Mouse (Mus musculus) heart, embryonic 10.5 days (tissue): Measurements from ENCODE around the gene S100a4. TPM values are rescaled to one million over a fixed set of nuclear protein-coding genes. Genes with fewer than 3 reads are reported as not detected.

Experiments
- DNase-seq: peaks from one replicate; pipeline ENCODE4 v3.0.0-alpha.2; 2017; ENCODE audit warnings: low spot score
- H3K27ac ChIP-seq: fragments of 300-500 bp; sonication (generic); 2 replicates; pipeline ENCODE4 v1.5.1; 2016; ENCODE audit warnings: mild to moderate bottlenecking
- H3K27me3 ChIP-seq: fragments of 300-500 bp; sonication (generic); 2 replicates; pipeline ENCODE4 v1.6.1; 2016; ENCODE audit warnings: mild to moderate bottlenecking; ENCODE audit not compliant: poor library complexity, insufficient read depth, severe bottlenecking
- H3K36me3 ChIP-seq: fragments of 300-500 bp; sonication (generic); 2 replicates; pipeline ENCODE4 v1.6.1; 2016; ENCODE audit warnings: mild to moderate bottlenecking, moderate library complexity
- H3K4me1 ChIP-seq: fragments of 300-500 bp; sonication (generic); 2 replicates; pipeline ENCODE4 v1.6.1; 2016; ENCODE audit warnings: mild to moderate bottlenecking
- H3K4me3 ChIP-seq: fragments of 300-500 bp; sonication (generic); 2 replicates; pipeline ENCODE4 v1.5.1; 2016; ENCODE audit warnings: mild to moderate bottlenecking, moderate library complexity
- H3K9me3 ChIP-seq: fragments of 300-500 bp; sonication (generic); 2 replicates; pipeline ENCODE4 v1.6.1; 2016; ENCODE audit warnings: mild to moderate bottlenecking, moderate library complexity
- WGBS: fragments of 180-500 bp; shearing (Covaris S2); methylation state at CpG from one replicate; pipeline ENCODE4 v1.1.7; 2016; 5-methylcytosine and 5-hydroxymethylcytosine counted together
- polyA plus RNA-seq: library from polyadenylated mRNA; unstranded; fragments of >200 nt; fragmentation: Nextera tagmentation; extraction: Ambion mirVana; gene quantifications from 2 replicates; pipeline ENCODE4 v1.2.1, GENCODE M21; 2016

The S100a4 gene
- 0.30 and 0.43 TPM in 2 replicates for polyA plus RNA-seq

GRCm38 (mm10) chr3:90603623-90604022, at the start of gene S100a4:
Gene S100a4 (plus strand): TSS chr3:90603771.
- H3K27ac ChIP-seq, result 0 out of 2 replicates have a peak within 1 kb of the TSS, but pooled peaks have one; percentile 13

GRCm38 (mm10) chr3:90555954-90556353, 47.6 kb upstream of the S100a4 start:
- H3K27me3 ChIP-seq, result no peaks in the 10 kb centered on the region
- DNase-seq, result peak; percentile 31
- no peaks in the 10 kb centered on the region for H3K9me3 ChIP-seq
- H3K4me3 ChIP-seq, result no peak overlapping the region
- no peaks in the 10 kb centered on the region for H3K36me3 ChIP-seq
- no peak overlapping the region for H3K27ac ChIP-seq
- H3K4me1 ChIP-seq, result no peaks in the 10 kb centered on the region
- 64% methylated on average over 5 of the region's 5 CpGs for WGBS

More at GRCm38 (mm10) chr3:90603623-90604022, at the start of gene S100a4:
- H3K4me1 ChIP-seq, result 0 out of 2 replicates have a peak, but pooled peaks cover 15% of the 10 kb centered on the region
- WGBS, result 47% methylated on average over 3 of the region's 3 CpGs
- H3K27me3 ChIP-seq, result no peaks in the 10 kb centered on the region
- H3K4me3 ChIP-seq, result no peak within 1 kb of the TSS
- no peaks in the 10 kb centered on the region for H3K36me3 ChIP-seq
- no peak for DNase-seq
- no peaks in the 10 kb centered on the region for H3K9me3 ChIP-seq

GRCm38 (mm10) chr3:90560008-90560628, 43.5 kb upstream of the S100a4 start, which contains the start of gene S100a3:
Gene S100a3 (plus strand): TSS chr3:90560578.
- no peak for DNase-seq
- no peaks in the 10 kb centered on the region for H3K27me3 ChIP-seq
- 79% methylated on average over 6 of the region's 6 CpGs for WGBS
- no peaks in the 10 kb centered on the region for H3K36me3 ChIP-seq
- no peak within 1 kb of the TSS for H3K27ac ChIP-seq
- no peaks in the 10 kb centered on the region for H3K9me3 ChIP-seq
- no peaks in the 10 kb centered on the region for H3K4me1 ChIP-seq
- no peak within 1 kb of the TSS for H3K4me3 ChIP-seq

- 73% methylated on average over 5 of the region's 5 CpGs for WGBS
- DNase-seq, result no peak
- H3K9me3 ChIP-seq, result no peaks in the 10 kb centered on the region
Measured at GRCm38 (mm10) chr3:90574691-90575090, 28.9 kb upstream of the S100a4 start.

GRCm38 (mm10) chr3:90575320-90575719, 28.3 kb upstream of the S100a4 start:
- no peak for DNase-seq
- Histone ChIP-seq H3K4me3 (no peak overlapping the region), H3K4me1 (no peaks in the 10 kb centered on the region; the same call in 1 of the 2 replicates), H3K27me3 (no peaks in the 10 kb centered on the region), H3K27ac (no peak overlapping the region), H3K36me3 (no peaks in the 10 kb centered on the region), H3K9me3 (no peaks in the 10 kb centered on the region)
- WGBS, result 82% methylated on average over 3 of the region's 3 CpGs

More at GRCm38 (mm10) chr3:90574691-90575090, 28.9 kb upstream of the S100a4 start:
- no peaks in the 10 kb centered on the region for H3K27me3 ChIP-seq
- H3K36me3 ChIP-seq, result no peaks in the 10 kb centered on the region
- H3K4me1 ChIP-seq, result no peaks in the 10 kb centered on the region; the same call in 1 of the 2 replicates
- H3K4me3 ChIP-seq, result no peak overlapping the region
- H3K27ac ChIP-seq, result no peak overlapping the region

GRCm38 (mm10) chr3:90576351-90577001, 27.1 kb upstream of the S100a4 start:
- Histone ChIP-seq H3K27me3 (no peaks in the 10 kb centered on the region), H3K27ac (no peak overlapping the region), H3K4me1 (no peaks in the 10 kb centered on the region; the same call in 1 of the 2 replicates), H3K4me3 (no peak overlapping the region), H3K9me3 (no peaks in the 10 kb centered on the region), H3K36me3 (no peaks in the 10 kb centered on the region)
- 73% methylated on average over 10 of the region's 10 CpGs for WGBS
- DNase-seq, result no peak

- Histone ChIP-seq H3K9me3 (no peaks in the 10 kb centered on the region), H3K36me3 (no peaks in the 10 kb centered on the region), H3K4me1 (peaks cover 10% of the 10 kb centered on the region), H3K27me3 (no peaks in the 10 kb centered on the region), H3K27ac (no peak overlapping the region), H3K4me3 (no peak overlapping the region)
- no peak for DNase-seq
- WGBS, result 60% methylated on average over 7 of the region's 7 CpGs
Measured at GRCm38 (mm10) chr3:90579433-90579832, 24.1 kb upstream of the S100a4 start.

GRCm38 (mm10) chr3:90581141-90581540, 22.4 kb upstream of the S100a4 start:
- H3K27me3 ChIP-seq, result no peaks in the 10 kb centered on the region
- DNase-seq, result no peak
- H3K4me1 ChIP-seq, result peaks cover 10% of the 10 kb centered on the region
- WGBS, result 92% methylated on average over 5 of the region's 5 CpGs
- H3K9me3 ChIP-seq, result no peaks in the 10 kb centered on the region
- no peaks in the 10 kb centered on the region for H3K36me3 ChIP-seq
- no peak overlapping the region for H3K27ac ChIP-seq
- no peak overlapping the region for H3K4me3 ChIP-seq

GRCm38 (mm10) chr3:90582156-90582555, 21.4 kb upstream of the S100a4 start:
- H3K9me3 ChIP-seq, result no peaks in the 10 kb centered on the region
- no peak overlapping the region for H3K27ac ChIP-seq
- H3K36me3 ChIP-seq, result no peaks in the 10 kb centered on the region
- no peak for DNase-seq
- H3K4me1 ChIP-seq, result peaks cover 15% of the 10 kb centered on the region
- no peak overlapping the region for H3K4me3 ChIP-seq
- WGBS, result 98% methylated on average over 1 of the region's 1 CpGs
- no peaks in the 10 kb centered on the region for H3K27me3 ChIP-seq

GRCm38 (mm10) chr3:90582556-90582955, 21.0 kb upstream of the S100a4 start:
- no peaks in the 10 kb centered on the region for H3K9me3 ChIP-seq
- peaks cover 17% of the 10 kb centered on the region for H3K4me1 ChIP-seq
- WGBS, result 80% methylated on average over 4 of the region's 4 CpGs
- no peak overlapping the region for H3K27ac ChIP-seq
- no peaks in the 10 kb centered on the region for H3K36me3 ChIP-seq
- no peak overlapping the region for H3K4me3 ChIP-seq
- H3K27me3 ChIP-seq, result no peaks in the 10 kb centered on the region
- DNase-seq, result no peak

- Histone ChIP-seq H3K27ac (no peak overlapping the region), H3K9me3 (no peaks in the 10 kb centered on the region), H3K4me3 (no peak overlapping the region), H3K4me1 (peaks cover 17% of the 10 kb centered on the region), H3K36me3 (no peaks in the 10 kb centered on the region), H3K27me3 (no peaks in the 10 kb centered on the region)
- no peak for DNase-seq
- WGBS, result 40% methylated on average over 3 of the region's 3 CpGs
Measured at GRCm38 (mm10) chr3:90583893-90584292, 19.7 kb upstream of the S100a4 start.

- no peak overlapping the region for H3K4me3 ChIP-seq
- no peaks in the 10 kb centered on the region for H3K36me3 ChIP-seq
- DNase-seq, result peak; percentile 88
- H3K9me3 ChIP-seq, result no peaks in the 10 kb centered on the region
- H3K27ac ChIP-seq, result no peak overlapping the region
- no peaks in the 10 kb centered on the region for H3K27me3 ChIP-seq
- WGBS, result 28% methylated on average over 5 of the region's 5 CpGs
- peaks cover 17% of the 10 kb centered on the region; the same call in 1 of the 2 replicates for H3K4me1 ChIP-seq
Measured at GRCm38 (mm10) chr3:90585595-90585994, 18.0 kb upstream of the S100a4 start.

- Histone ChIP-seq H3K4me1 (peaks cover 17% of the 10 kb centered on the region; the same call in 1 of the 2 replicates), H3K4me3 (no peak overlapping the region), H3K9me3 (no peaks in the 10 kb centered on the region), H3K36me3 (no peaks in the 10 kb centered on the region), H3K27ac (0 out of 2 replicates have a peak overlapping the region, but pooled peaks have one; percentile 6), H3K27me3 (no peaks in the 10 kb centered on the region)
- no peak for DNase-seq
- WGBS, result 84% methylated on average over 15 of the region's 15 CpGs
Measured at GRCm38 (mm10) chr3:90586016-90586643, 17.4 kb upstream of the S100a4 start.
